Mouse (Mus musculus) hematopoietic multipotent progenitor cell, adult 10-12 weeks (in vitro differentiated cells): ENCODE results near the gene Pakap. TPM values are rescaled to one million over a fixed set of nuclear protein-coding genes. Genes with fewer than 3 reads are reported as not detected.

ENCODE experiments used
- polyA plus RNA-seq: library from polyadenylated mRNA; stranded (reverse); fragments of >175 nt; gene quantifications from 2 replicates; pipeline ENCODE4 v1.2.3, GENCODE M21; 2012; ENCODE audit warnings: low replicate concordance

Gene Pakap
- not detected in 2 replicates for polyA plus RNA-seq

GRCm38 (mm10) chr4:57567666-57568206, at the start of gene Pakap:
Gene Pakap (plus strand): TSS chr4:57568179.

DNA sequence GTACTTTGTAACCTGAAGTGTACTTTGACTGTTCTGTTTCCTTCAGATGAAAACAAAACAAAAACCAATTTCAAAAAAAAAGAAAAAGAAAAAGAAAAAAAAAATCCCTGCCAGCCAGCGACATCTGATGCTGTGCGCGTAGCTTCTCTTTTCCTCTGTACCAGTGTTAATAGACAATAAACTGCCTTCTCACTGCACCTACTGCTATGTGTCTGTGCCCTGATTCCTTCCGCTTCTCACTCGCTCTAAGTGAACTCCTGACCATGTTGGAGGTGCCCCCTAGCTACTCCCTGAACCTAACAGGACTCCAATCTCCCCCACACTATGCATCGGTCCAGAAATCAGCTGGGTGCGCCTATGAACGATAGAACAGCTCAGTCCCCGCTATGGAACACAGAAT, 149.4 kb downstream of the Pakap start, which contains the start of gene Akap2:
Akap2 (plus strand) TSS at position 304 of the 400 bp plus-strand sequence.

GRCm38 (mm10) chr4:57916201-57916661, 348.3 kb downstream of the Pakap start, which contains the start of gene D630039A03Rik:
Gene D630039A03Rik (minus strand): TSS chr4:57916297.

Other genes starting within 250 kb of the Pakap start
- gene Palm2, start 133.9 kb upstream of the Pakap start, polyA plus RNA-seq = not detected in 2 replicates
- gene Akap2, start 149.5 kb downstream of the Pakap start, polyA plus RNA-seq = 11.8 and 17.9 TPM in 2 replicates